ENCODE assay signal across 17 mouse cellular contexts in the genomic region with DNA sequence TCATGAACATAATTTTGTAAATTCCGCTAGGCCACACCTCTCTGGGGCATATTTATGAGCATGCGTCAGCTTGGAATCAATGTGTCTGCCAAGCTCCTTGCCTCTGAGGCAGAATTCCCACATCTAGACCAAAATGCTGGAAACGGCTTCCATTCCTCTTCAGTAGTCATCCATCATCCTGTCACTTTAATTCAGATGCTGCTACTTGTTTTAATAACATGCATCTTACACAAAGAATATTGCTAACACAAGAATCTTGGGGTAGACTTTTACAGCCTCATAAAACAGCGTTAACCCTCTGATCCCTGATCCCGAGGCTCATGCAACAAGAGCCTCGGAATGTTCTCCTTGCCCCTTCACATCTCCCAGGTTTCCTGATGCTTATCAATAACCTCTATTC.
A peak's percentile ranks its signal among the peaks of the same experiment; 100 is the strongest.
DNase-seq lines count a peak whose midpoint lies in the region; ATAC-seq and TF ChIP-seq lines count a peak whose summit lies in the region.
"Had no signal": no experiment of that assay in that cellular context is flagged by ENCODE, and none has a peak within 500 bp of the region (broad histone marks: within the 10 kb centered on the region; RNA-seq: fewer than 3 reads in every experiment).

No protein-coding gene starts in this region.

- peak; percentile 10 for DNase-seq in lung, embryonic 14.5 days
- DNase-seq in lung, postnatal 14 days, result no peak
- DNase-seq in hindbrain, embryonic 14.5 days (ENCODE audit: low spot score), result peak; percentile 68
- no peak for DNase-seq in thymus, postnatal 25 days
- no peak for DNase-seq in spleen, adult 12 weeks (ENCODE audit: low spot score)
- DNase-seq: adrenal gland, postnatal 14 days; B cell, adult 2 months; cerebellum, postnatal 36 days; heart, adult 11 months; retina, postnatal 1 day; thymus, postnatal 36 days had no signal

- H3K4me3 ChIP-seq in forebrain, embryonic 16.5 days (replicated peaks; ENCODE audit: low read length), result no peak overlapping the region
- H3K4me3 ChIP-seq in forebrain, embryonic 13.5 days, result no peak overlapping the region
- H3K4me3 ChIP-seq in lung, embryonic 14.5 days (ENCODE audit: low read depth, low read length), result no peak overlapping the region
- no peak overlapping the region for H3K4me3 ChIP-seq in hindbrain, embryonic 14.5 days (replicated peaks; ENCODE audit: low read length)
- H3K4me3 ChIP-seq: liver, embryonic 12.5 days; myocyte had no signal

- H3K4me2 ChIP-seq in forebrain, embryonic 16.5 days (ENCODE audit: low read length), result no peak overlapping the region
- H3K4me2 ChIP-seq in forebrain, embryonic 13.5 days, result no peak overlapping the region
- H3K4me2 ChIP-seq in lung, embryonic 14.5 days, result no peak overlapping the region
- H3K4me2 ChIP-seq in hindbrain, embryonic 14.5 days (replicated peaks), result no peak overlapping the region
- H3K4me2 ChIP-seq: liver, embryonic 12.5 days had no signal

- ATAC-seq in forebrain, embryonic 16.5 days, result peak; percentile 58; the same call in 1 of the 2 replicates
- ATAC-seq in forebrain, embryonic 13.5 days, result no peak; the same call in 1 of the 2 replicates
- no peak for ATAC-seq in lung, embryonic 14.5 days (ENCODE audit: insufficient read depth)
- peak; percentile 53; the same call in 1 of the 2 replicates for ATAC-seq in hindbrain, embryonic 14.5 days (ENCODE audit: low FRiP score)
- no peak for ATAC-seq in cerebellum, adult (ENCODE audit: insufficient number of reproducible peaks, low FRiP score, low TSS enrichment)
- ATAC-seq: inflammation-experienced regulatory T-cells, adult 6 months; liver, embryonic 12.5 days had no signal

- H3K4me1 ChIP-seq in forebrain, embryonic 16.5 days (replicated peaks; ENCODE audit: control insufficient read depth, insufficient read depth, low read length), result peaks cover 5% of the 10 kb centered on the region
- no peaks in the 10 kb centered on the region for H3K4me1 ChIP-seq in forebrain, embryonic 13.5 days
- no peaks in the 10 kb centered on the region for H3K4me1 ChIP-seq in lung, embryonic 14.5 days (ENCODE audit: insufficient read depth)
- H3K4me1 ChIP-seq in hindbrain, embryonic 14.5 days (replicated peaks; ENCODE audit: control insufficient read depth, insufficient read depth, low read length), result peaks cover 7% of the 10 kb centered on the region; the same call in 1 of the 2 replicates
- H3K4me1 ChIP-seq: liver, embryonic 12.5 days had no signal

- H3K36me3 ChIP-seq in forebrain, embryonic 16.5 days (ENCODE audit: control insufficient read depth, insufficient read depth), result no peaks in the 10 kb centered on the region
- H3K36me3 ChIP-seq in forebrain, embryonic 13.5 days (ENCODE audit: poor library complexity, severe bottlenecking), result no peaks in the 10 kb centered on the region
- H3K36me3 ChIP-seq in lung, embryonic 14.5 days (ENCODE audit: insufficient read depth), result no peaks in the 10 kb centered on the region
- H3K36me3 ChIP-seq in hindbrain, embryonic 14.5 days (replicated peaks; ENCODE audit: control insufficient read depth, insufficient read depth), result no peaks in the 10 kb centered on the region
- H3K36me3 ChIP-seq: liver, embryonic 12.5 days had no signal

- H3K9me3 ChIP-seq in forebrain, embryonic 16.5 days (ENCODE audit: control insufficient read depth, low read length), result no peaks in the 10 kb centered on the region
- no peaks in the 10 kb centered on the region for H3K9me3 ChIP-seq in forebrain, embryonic 13.5 days (replicated peaks)
- no peaks in the 10 kb centered on the region for H3K9me3 ChIP-seq in lung, embryonic 14.5 days (ENCODE audit: low read depth, low read length)
- no peaks in the 10 kb centered on the region for H3K9me3 ChIP-seq in hindbrain, embryonic 14.5 days (ENCODE audit: control insufficient read depth, low read length)
- H3K9me3 ChIP-seq: liver, embryonic 12.5 days had no signal

- TF ChIP-seq CTCF in lung, embryonic 14.5 days (IDR thresholded peaks at IDR 0.05; ENCODE audit: low read depth), result no peak

- H3K9ac ChIP-seq in forebrain, embryonic 16.5 days (replicated peaks; ENCODE audit: low read depth, low read length), result no peak overlapping the region
- H3K9ac ChIP-seq in forebrain, embryonic 13.5 days, result no peak overlapping the region
- H3K9ac ChIP-seq in lung, embryonic 14.5 days, result no peak overlapping the region
- H3K9ac ChIP-seq in hindbrain, embryonic 14.5 days, result no peak overlapping the region
- H3K9ac ChIP-seq: liver, embryonic 12.5 days had no signal

- WGBS in forebrain, embryonic 16.5 days, result 65% methylated on average over 6 of the region's 6 CpGs
- WGBS in forebrain, embryonic 13.5 days, result 80% methylated on average over 6 of the region's 6 CpGs
- 63% methylated on average over 6 of the region's 6 CpGs for WGBS in lung, embryonic 14.5 days
- 38% methylated on average over 6 of the region's 6 CpGs for WGBS in hindbrain, embryonic 14.5 days

- H3K27me3 ChIP-seq in forebrain, embryonic 16.5 days (replicated peaks; ENCODE audit: control insufficient read depth, insufficient read depth, low read length), result no peaks in the 10 kb centered on the region
- no peaks in the 10 kb centered on the region for H3K27me3 ChIP-seq in forebrain, embryonic 13.5 days
- no peaks in the 10 kb centered on the region for H3K27me3 ChIP-seq in lung, embryonic 14.5 days (ENCODE audit: insufficient read depth, low read length)
- H3K27me3 ChIP-seq in hindbrain, embryonic 14.5 days (ENCODE audit: control insufficient read depth, insufficient read depth, low read length), result no peaks in the 10 kb centered on the region
- H3K27me3 ChIP-seq: liver, embryonic 12.5 days had no signal

- H3K27ac ChIP-seq in forebrain, embryonic 16.5 days (ENCODE audit: low read length), result no peak overlapping the region
- no peak overlapping the region for H3K27ac ChIP-seq in forebrain, embryonic 13.5 days
- H3K27ac ChIP-seq in lung, embryonic 14.5 days (ENCODE audit: low read depth), result no peak overlapping the region
- peak overlapping the region; percentile 71 for H3K27ac ChIP-seq in hindbrain, embryonic 14.5 days
- H3K27ac ChIP-seq: liver, embryonic 12.5 days had no signal

Comparison
In these comparisons a context has a peak if more than half of its experiments do, and no peak if none do; other contexts are left out.
1. ATAC-seq: peak in forebrain, embryonic 16.5 days (single experiment) and hindbrain, embryonic 14.5 days (single experiment); none in forebrain, embryonic 13.5 days (single experiment), lung, embryonic 14.5 days (single experiment) and cerebellum, adult (single experiment).
2. DNase-seq: peak in lung, embryonic 14.5 days (single experiment) and hindbrain, embryonic 14.5 days (single experiment); none in lung, postnatal 14 days (single experiment), thymus, postnatal 25 days (single experiment) and spleen, adult 12 weeks (single experiment).